Mouse (Mus musculus): ENCODE results near the gene Gm5483.
"Not testable (repeated sequence)": the region's sequence is repeated elsewhere in the genome, so short reads cannot be mapped to it uniquely, and the experiment has no call there.

Gene Gm5483

DNA sequence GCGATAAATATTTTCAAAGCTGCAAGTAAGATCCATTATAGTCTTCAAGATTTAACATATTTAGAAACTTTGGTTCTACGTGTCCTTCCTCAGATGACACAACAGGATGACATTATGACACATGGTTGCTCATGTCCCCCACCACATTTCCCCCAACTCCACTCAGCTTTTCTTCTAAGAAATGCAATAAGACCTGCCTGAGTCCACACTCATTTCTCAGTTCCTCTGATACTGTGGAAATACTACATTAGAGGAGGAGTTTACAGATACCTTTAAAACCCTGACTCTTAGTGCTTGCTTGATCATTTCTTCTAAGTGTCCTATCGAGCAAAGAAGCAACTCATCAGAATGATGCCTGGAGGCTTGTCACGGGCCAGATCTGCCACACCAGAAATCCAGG lies at the start of gene Gm5483:
Gm5483 (plus strand) TSS at position 301 of the 400 bp plus-strand sequence.
- not testable (repeated sequence) for DNase-seq (ENCODE audit: low read depth)

DNA sequence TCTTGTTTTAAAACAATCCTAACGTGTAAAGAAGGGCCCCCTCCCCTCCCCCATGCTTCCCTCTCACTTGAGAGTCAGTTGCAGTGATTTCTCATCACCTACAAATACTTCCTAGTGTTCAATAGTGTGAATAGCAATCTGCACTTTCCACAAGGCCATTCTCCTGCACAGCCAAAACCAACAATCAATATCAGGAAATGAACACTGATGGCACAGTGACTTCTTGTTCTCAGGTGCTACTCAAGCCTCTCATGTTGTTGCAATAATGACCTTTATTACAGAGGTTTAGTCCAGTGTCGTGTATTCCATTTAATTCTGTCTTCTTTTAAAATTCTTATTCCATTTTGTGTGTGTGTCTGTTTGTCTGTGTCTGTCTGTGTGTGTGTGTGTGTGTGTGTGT lies 45.8 kb upstream of the Gm5483 start:
- no peak for DNase-seq (ENCODE audit: low read depth)

DNA sequence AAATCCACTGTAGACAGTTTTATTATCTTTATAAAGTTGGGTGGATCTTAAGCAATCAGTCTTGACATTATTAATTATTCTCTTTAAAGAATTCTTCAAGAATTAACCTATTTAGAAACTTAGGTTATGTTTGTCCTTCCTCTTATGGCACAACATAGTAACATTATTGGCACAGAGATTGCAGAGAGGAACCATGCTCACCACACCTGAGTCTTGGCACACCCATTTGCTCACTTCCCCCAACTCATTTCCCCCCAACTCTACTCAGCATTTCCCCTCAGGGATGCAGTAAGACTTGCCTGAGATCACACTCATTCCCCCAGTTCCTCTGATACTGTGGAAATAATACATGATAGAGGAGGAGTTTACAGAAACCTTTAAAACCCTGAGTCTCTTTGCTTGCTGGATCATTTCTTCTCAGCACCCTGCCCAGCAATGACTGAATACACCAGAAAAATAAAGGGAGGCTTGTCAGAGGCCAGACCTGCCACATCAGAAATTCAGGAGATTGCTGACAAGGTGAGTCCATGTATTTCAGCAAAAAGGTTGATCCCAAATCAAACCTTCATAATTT lies 27.5 kb upstream of the Gm5483 start, which contains the start of gene Stfa2l1:
Stfa2l1 (plus strand) TSS at position 410 of the 574 bp plus-strand sequence.
- no peak for DNase-seq (ENCODE audit: low read depth)

DNA sequence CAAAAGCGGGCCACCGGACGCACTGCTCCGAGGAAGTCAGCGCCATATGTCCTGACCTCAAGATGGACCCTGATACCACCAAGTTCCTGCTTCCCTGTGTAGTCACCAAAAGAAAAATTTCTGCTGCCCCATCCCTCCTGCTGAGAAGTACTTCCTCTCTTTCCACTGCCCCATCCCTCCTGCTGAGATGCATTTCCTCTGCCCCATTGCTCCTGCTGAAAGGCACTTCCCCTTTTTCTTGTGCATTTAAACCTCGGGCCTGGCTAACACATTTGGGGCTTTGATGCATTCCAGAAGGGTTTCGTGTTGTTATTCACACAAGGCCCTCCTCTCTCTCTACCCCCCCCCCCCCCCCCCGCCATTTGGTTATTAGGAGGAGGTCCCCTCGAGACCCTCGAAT lies 16.2 kb upstream of the Gm5483 start:
- DNase-seq (ENCODE audit: low read depth), result not testable (repeated sequence)

DNA sequence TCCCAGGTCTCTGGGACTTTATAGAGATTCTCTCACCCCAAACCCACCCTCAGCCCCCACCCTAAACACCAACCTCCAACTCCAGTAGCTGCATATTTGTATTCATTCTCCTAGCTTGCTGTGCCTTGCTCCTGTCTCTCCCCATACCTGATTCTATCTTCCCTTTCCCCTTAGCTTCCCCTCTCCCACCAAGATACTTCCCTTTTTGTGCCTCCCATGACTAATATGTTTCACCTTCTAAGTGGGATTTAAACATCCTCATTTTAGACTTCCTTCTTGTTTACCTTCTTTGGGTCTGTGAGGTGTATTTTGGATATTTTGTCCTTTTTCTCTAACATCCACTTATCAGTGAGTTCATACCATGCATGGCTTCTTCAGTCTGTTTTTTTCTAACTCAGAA lies 7.9 kb upstream of the Gm5483 start:
- DNase-seq (ENCODE audit: low read depth), result no peak

DNA sequence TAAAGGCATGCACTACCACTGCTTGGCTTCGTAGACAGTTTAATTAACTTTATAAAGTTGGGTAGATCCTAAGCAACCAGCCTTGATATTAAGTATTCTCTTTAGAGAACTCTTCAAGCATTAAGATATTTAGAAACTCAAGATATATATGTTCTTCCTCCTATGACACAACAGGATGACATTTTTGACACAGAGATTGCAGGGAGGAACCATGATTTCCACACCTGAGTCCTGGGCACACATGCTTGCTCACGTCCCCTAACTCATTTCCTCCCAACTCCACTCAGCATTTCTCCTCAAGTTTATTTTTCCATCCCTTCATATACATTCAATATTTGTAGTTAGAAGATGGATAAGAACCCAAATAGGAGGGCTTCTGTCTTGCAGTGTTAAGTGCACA lies 4.1 kb upstream of the Gm5483 start:
- no peak for DNase-seq (ENCODE audit: low read depth)

DNA sequence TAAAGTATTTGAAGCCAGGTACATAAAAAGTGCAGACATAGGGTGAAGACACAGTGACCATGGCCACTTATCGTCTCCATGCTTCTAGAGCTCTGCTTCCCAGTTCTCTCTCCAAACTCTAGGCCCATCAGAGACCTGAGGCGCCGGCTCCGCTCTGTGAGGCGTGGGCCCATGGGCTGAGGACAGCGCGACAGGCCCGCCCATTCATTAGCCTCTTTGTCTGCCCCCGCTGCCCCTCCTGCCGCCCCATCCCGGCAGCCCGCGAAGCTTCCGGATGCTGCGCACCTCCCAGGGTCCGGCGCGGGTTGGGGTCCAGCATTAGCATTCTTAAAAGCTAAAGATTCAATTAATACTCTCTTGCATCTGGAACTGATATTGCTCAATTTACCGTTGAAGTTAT lies 15.2 kb downstream of the Gm5483 start:
- no peak for DNase-seq (ENCODE audit: low read depth)

DNA sequence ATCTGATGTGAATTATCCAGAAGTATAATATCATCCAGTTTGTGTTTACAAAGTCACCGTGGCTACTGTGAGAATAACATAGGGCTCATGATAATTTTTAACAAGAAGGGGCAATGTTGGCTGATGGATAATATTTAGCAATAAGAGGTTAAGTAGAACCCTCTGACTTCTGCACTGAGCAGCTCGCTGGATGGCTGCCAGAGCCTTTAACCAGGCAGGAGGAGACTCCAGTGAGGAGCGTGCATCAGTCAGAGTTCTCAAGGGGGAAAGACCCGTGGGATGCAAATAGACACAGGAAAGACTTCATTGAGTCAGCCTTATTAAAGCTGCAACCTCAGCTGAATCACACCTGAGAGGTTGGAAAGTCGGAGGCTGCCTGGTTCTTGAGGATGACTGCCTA lies 19.8 kb downstream of the Gm5483 start:
- DNase-seq (ENCODE audit: low read depth), result no peak

DNA sequence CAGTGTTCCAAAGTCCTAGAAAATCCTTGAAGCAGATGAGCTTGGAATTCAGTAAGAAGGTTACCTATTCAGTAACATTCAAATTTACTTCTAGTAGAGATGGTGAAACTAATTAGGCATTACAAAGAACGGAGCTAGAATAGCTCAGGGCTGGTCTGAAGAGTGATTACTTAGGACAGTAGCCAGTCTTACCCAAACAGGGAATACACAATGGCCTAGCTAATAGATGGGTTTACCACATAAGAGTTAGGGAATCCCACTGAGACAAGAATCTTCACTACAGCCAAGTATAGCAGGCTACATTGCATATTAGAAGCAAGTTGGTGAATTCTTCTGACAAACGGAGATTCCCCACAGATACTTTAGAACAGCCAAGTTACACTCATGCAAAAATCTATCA lies 21.7 kb downstream of the Gm5483 start:
- not testable (repeated sequence) for DNase-seq (ENCODE audit: low read depth)

DNA sequence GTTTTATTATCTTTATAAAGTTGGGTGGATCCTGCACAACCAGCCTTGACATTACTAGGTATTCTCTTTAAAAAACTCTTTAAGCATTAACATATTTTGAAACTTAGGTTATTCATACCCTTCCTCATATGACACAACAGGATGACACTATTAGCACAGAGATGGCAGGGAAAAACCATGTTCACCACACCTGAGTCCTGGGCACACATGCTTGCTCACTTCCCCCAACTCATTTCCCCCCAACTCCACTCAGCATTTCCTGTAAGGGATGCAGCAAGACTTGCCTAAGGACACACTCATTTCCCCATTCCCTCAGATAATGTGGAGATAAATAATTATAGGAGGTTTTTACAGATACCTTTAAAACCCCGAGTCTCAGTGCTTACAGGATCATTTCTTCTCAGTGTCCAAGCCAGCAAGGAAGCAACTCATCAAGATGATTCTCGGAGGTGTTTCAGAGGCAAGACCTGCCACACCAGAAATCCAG lies 26.0 kb downstream of the Gm5483 start, which contains the start of gene Gm5416:
Gm5416 (plus strand) TSS at position 437 of the 487 bp plus-strand sequence.
- no peak for DNase-seq (ENCODE audit: low read depth)

DNA sequence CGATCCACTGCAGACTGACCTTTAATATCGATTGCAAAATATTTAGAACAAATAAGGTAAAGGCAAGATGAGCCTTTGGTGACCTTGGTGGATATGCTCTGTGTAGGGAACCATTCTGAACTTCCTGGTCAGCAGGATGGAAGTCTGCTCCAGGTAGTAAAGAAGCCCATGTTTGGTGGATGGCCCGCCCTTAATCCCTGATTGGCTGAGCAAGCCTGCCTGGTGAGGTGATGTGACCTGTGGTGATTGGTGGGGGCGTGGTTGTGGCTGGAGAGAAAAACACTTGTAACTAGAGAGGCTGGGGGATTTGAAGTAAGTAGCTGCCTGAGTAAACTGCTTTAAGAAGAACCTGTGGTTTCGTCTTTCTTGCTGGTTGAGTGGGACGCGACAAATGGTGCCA lies 37.2 kb downstream of the Gm5483 start, which contains the start of gene 2010005H15Rik:
2010005H15Rik (plus strand) TSS at position 301 of the 400 bp plus-strand sequence.
- DNase-seq (ENCODE audit: low read depth), result not testable (repeated sequence)

Data from induced T-regulatory cell, adult 2 months (primary cell).